Mouse (Mus musculus) right cerebral cortex, adult 2 months (tissue): ENCODE measurements at regions not wholly inside any gene's neighbourhood (a gene's known extent, or its start where the extent isn't known, plus 50 kb on each side); places are given as distances from the start of the nearest gene placed in this dataset.

Experiments
- DNase-seq, 2 experiments: peaks; one replicate each; pipeline ENCODE4 v3.0.0; 2021 to 2022; ENCODE audit warnings: low spot score in 2 of 2

DNA sequence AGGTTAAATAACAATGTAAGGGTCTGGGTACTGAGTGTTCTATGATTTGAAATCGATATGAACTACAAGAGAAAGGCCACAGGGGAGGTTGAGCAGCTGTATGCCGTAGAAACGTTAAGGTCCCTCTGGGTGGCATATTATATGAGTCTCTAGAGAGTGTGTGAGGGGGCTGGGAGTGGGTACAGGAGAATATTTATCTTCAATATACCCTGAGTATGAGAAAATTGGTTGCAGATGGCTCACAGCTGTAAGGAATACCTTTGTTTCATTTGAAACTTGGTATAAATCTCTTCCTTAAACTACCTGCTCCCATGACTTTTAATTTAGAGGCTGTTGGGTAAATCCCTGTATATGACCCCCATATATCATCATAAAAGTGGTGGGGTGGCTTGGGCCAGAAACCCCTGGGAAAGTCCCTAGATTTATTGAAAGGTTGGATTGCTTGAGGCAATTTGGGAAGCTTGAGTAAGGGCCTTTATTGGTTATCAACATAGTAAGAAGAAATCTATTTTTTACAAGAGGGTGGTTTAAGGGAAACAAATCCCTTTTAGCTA lies 128.7 kb upstream of the Prkg2 start:
- no peak for DNase-seq

GRCm38 (mm10) chr5:99157973-99158372 lies 120.8 kb upstream of the Prkg2 start:
- peak; percentile 61 to 67 for DNase-seq

DNA sequence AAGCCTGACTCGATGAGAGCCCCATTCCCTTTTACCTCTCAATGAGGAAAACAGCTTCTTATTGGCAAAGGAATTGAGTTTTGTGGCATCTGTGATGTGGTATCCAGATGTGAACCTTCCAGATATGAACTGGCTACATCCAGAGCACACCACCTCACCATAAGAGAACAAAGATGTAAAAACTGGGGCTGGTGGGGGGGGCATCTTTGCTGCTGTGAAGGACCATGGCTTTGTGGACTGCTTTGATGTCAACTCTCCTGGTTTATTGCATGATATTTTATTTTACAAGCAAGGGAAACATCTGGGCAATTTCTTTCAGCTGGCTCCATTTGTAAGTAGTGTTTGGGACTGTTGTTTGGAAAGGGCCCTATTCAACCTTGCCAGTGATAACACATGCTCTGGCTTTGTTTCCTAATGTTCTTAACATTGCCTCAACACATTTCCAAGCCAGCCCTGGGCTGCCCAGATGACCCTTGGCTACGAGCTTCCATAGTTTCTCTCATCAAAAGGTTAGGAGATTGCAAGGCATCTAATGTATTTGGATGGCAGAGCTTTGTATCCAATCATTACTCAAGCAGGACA lies 116.2 kb upstream of the Prkg2 start:
- DNase-seq, result no peak

DNA sequence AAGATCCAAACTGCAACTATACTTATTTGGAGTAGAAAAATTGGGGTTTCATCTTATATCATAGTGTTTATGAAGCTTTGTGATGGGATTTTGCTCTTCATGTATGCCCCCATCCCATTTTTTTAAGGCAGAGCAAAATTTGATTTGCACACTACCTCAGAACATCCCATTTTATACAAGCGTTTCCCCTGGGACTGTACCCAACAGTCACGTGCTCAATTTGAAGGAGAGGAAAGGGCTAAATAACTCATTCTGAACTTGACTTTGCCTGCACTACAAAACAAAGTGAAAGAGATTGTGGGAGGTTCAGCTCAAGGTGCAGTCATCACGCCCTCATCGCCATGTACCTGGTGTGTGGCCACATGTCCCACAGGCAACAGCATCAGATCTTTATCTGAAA lies 115.1 kb upstream of the Prkg2 start:
- DNase-seq, result no peak

DNA sequence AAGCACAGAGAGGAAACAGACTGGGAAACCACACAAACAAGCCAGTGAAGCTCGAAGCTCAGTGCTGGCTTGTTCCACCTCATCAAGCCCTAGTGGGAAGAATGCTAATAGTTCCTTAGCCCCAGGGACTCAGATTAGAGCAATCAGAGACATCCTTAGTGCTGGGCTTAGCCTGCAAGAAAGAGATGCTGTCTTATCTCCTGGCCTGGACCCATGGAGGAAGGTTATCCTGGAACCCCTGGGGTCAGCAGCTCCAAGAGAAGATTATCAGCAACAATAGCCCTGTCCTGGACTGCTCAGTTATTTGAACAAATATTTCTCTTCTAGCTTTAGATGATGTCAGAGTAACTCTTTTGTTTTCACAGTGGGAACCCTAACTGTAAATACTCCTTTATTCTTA lies 112.8 kb upstream of the Prkg2 start:
- no peak for DNase-seq

DNA sequence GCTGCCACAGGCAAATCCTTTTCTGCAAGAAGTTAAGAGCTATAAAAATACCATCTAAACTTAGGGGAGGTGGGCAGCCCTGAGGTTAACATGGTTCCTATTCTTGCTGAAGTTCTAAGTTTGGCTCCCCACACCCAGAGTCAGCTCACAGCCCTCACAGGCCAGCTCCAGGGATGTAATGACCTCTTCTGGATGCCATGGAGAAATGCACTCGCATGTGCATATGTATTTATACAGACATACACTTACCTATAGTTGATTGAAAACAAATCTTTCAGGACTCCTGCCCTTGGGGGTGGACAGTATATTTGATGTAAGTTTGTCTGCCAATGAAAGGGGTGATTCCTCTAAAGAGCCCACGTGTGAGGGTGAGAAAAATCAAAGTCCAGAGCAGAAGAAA lies 95.5 kb upstream of the Prkg2 start:
- DNase-seq, result no peak

DNA sequence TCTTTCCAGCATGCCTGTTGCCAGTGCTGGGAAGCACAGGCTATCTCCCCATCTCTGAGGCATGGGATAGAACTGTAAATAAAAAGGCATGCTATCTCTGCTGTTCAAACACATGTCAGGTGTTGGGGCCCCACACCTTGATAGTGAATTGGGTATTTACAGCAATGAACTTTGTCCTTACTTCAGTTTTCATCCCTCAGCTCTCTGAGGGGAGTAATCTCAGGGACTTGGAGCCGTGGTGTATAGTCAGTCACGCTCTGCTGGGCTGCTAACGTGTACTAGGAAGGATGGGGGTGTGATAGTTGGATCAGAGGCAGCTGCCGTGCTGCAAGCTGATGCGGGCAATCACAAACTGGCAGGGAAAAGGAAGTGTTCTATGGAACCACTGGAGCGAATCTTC lies 91.5 kb upstream of the Prkg2 start:
- no peak for DNase-seq

DNA sequence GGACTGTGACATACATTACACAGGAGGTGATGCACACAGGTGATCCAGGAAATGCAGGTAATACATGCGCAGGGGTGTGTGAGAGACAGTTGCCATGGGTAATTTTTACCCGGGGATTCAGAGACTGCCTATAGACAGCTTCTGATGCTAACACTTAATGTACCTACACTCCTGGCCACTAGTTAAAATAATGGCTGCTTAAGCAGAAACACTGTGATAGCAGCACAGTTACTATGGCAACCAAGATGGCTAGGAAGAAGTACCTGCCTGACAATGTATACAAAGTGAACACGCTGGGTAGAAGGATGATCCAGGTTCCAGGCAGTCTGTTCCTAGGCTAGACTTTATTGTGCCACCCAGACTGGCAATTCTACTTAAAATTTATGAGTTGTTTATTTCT lies 88.3 kb upstream of the Prkg2 start:
- no peak for DNase-seq

DNA sequence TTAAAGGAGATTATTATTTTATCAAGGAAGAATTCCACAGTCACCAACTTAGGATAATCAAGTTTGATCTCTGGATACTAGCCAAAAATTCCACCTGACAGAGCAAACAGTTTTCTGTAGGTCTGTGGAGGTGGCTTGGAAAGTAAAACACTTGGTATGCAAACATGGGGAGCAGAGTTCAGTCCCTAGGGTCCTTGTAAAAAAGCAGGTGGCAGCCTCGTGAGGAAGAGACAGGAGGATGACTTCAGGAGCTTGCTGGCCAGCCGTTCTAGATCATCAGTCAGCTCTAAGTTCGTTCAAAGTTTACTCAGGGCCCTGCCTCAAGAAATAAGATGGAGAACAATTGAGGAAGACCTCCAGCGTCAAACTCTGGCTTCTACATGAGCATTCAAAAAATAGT lies 74.6 kb upstream of the Prkg2 start:
- DNase-seq, result no peak

DNA sequence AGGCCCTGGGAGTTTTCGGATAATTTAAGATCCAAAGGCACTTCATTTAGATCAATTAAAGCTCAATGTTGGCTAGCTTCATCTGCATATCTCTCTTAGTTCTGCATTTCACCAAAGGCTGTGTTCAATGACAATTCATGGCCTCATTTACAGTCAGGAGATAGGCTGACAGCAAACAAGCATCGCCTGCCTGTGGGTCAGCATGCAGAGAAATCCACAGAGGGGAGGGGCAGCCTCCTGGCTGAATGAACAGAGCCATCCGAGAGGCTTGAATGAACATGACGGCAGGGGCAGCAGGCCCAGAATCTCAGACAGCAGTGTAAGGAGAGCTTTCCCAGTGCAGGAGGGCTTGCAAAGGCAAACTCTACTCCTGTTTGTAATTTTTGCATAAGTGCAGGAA lies 74.1 kb upstream of the Prkg2 start:
- DNase-seq, result no peak

DNA sequence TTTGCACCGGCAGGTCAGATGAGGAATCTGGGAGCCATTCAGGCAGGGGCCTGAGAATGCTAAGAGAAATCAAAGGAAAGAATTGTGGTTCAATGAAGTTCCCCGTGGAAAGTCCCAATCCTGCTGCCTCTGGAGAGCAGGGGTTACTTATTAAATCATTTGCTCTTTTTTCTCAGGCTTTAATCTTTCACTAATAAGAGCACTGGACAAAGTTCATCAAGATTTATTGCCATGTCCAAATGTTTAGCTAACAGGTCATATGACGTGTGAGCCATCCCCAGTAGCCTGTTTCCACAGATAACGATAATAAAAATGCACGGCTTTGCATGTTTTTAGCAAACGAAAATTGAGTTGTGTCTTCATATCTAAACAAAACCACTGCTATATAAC lies 62.6 kb upstream of the Prkg2 start:
- no peak for DNase-seq

- DNase-seq, result no peak
Observed at GRCm38 (mm10) chr5:99099014-99099726, 62.0 kb upstream of the Prkg2 start.
